Mouse (Mus musculus): ENCODE data around the gene Dnttip1. TPM values are rescaled to one million over a fixed set of nuclear protein-coding genes. Genes with fewer than 3 reads are reported as not detected.
A peak's percentile ranks its signal among the peaks of the same experiment; 100 is the strongest.

The Dnttip1 gene
- polyA plus RNA-seq, 1 experiment: 33.4 TPM

- Histone ChIP-seq H3K27ac (ENCODE audit: insufficient read depth, low read depth, low read length) (peak overlapping the region; percentile 17), H3K4me1 (ENCODE audit: control insufficient read depth, insufficient read depth, low read length) (peaks cover 21% of the 10 kb centered on the region), H3K4me3 (ENCODE audit: insufficient read depth, low read length) (no peak overlapping the region)
- no peak for TF ChIP-seq CTCF (IDR thresholded peaks at IDR 0.05; ENCODE audit: low read depth, low read length)
- no peak for TF ChIP-seq POLR2A (IDR thresholded peaks at IDR 0.05; ENCODE audit: borderline replicate concordance, low read depth, low read length)
Observed at GRCm38 (mm10) chr2:164748991-164749390, 3.2 kb downstream of the Dnttip1 start.

- no peak for TF ChIP-seq CTCF (IDR thresholded peaks at IDR 0.05; ENCODE audit: low read depth, low read length)
- H3K27ac ChIP-seq (ENCODE audit: insufficient read depth, low read depth, low read length): no peak overlapping the region
- H3K4me1 ChIP-seq (ENCODE audit: control insufficient read depth, insufficient read depth, low read length): peaks cover 10% of the 10 kb centered on the region
- no peak overlapping the region for H3K4me3 ChIP-seq (ENCODE audit: insufficient read depth, low read length)
Observed at GRCm38 (mm10) chr2:164752454-164752853, 6.7 kb downstream of the Dnttip1 start.

- H3K27ac ChIP-seq (ENCODE audit: insufficient read depth, low read depth, low read length): no peak overlapping the region
Observed at GRCm38 (mm10) chr2:164754105-164754504, 8.3 kb downstream of the Dnttip1 start.

GRCm38 (mm10) chr2:164754800-164755199, 9.0 kb downstream of the Dnttip1 start:
- no peak for TF ChIP-seq CTCF (IDR thresholded peaks at IDR 0.05; ENCODE audit: low read depth, low read length)
- no peak for TF ChIP-seq POLR2A (IDR thresholded peaks at IDR 0.05; ENCODE audit: borderline replicate concordance, low read depth, low read length)
- H3K4me3 ChIP-seq (ENCODE audit: insufficient read depth, low read length): no peak overlapping the region
- H3K4me1 ChIP-seq (ENCODE audit: control insufficient read depth, insufficient read depth, low read length): peaks cover 8% of the 10 kb centered on the region
- H3K27ac ChIP-seq (ENCODE audit: insufficient read depth, low read depth, low read length): no peak overlapping the region

More at GRCm38 (mm10) chr2:164754105-164754504, 8.3 kb downstream of the Dnttip1 start:
- Histone ChIP-seq H3K4me3 (ENCODE audit: insufficient read depth, low read length) (no peak overlapping the region), H3K4me1 (ENCODE audit: control insufficient read depth, insufficient read depth, low read length) (peaks cover 2% of the 10 kb centered on the region)
- TF ChIP-seq CTCF (IDR thresholded peaks at IDR 0.05; ENCODE audit: low read depth, low read length) (no peak), POLR2A (IDR thresholded peaks at IDR 0.05; ENCODE audit: borderline replicate concordance, low read depth, low read length) (no peak)

GRCm38 (mm10) chr2:164757841-164758240, 12.1 kb downstream of the Dnttip1 start:
- Histone ChIP-seq H3K27ac (ENCODE audit: insufficient read depth, low read depth, low read length) (no peak overlapping the region), H3K4me1 (ENCODE audit: control insufficient read depth, insufficient read depth, low read length) (peaks cover 18% of the 10 kb centered on the region), H3K4me3 (ENCODE audit: insufficient read depth, low read length) (no peak overlapping the region)
- TF ChIP-seq POLR2A (IDR thresholded peaks at IDR 0.05; ENCODE audit: borderline replicate concordance, low read depth, low read length) (no peak), CTCF (IDR thresholded peaks at IDR 0.05; ENCODE audit: low read depth, low read length) (no peak)

- Histone ChIP-seq H3K4me1 (ENCODE audit: control insufficient read depth, insufficient read depth, low read length) (peaks cover 22% of the 10 kb centered on the region), H3K27ac (ENCODE audit: insufficient read depth, low read depth, low read length) (no peak overlapping the region), H3K4me3 (ENCODE audit: insufficient read depth, low read length) (no peak overlapping the region)
- TF ChIP-seq CTCF (IDR thresholded peaks at IDR 0.05; ENCODE audit: low read depth, low read length) (no peak), POLR2A (IDR thresholded peaks at IDR 0.05; ENCODE audit: borderline replicate concordance, low read depth, low read length) (no peak)
Observed at GRCm38 (mm10) chr2:164758692-164759091, 12.9 kb downstream of the Dnttip1 start.

GRCm38 (mm10) chr2:164760059-164760833, 14.5 kb downstream of the Dnttip1 start:
- Histone ChIP-seq H3K4me1 (ENCODE audit: control insufficient read depth, insufficient read depth, low read length) (peaks cover 27% of the 10 kb centered on the region), H3K4me3 (ENCODE audit: insufficient read depth, low read length) (no peak overlapping the region), H3K27ac (ENCODE audit: insufficient read depth, low read depth, low read length) (peak overlapping the region; percentile 77)
- TF ChIP-seq CTCF (IDR thresholded peaks at IDR 0.05; ENCODE audit: low read depth, low read length): no peak
- TF ChIP-seq POLR2A (IDR thresholded peaks at IDR 0.05; ENCODE audit: borderline replicate concordance, low read depth, low read length): no peak

- no peak overlapping the region for H3K27ac ChIP-seq (ENCODE audit: insufficient read depth, low read depth, low read length)
- TF ChIP-seq POLR2A (IDR thresholded peaks at IDR 0.05; ENCODE audit: borderline replicate concordance, low read depth, low read length): no peak
- no peak for TF ChIP-seq CTCF (IDR thresholded peaks at IDR 0.05; ENCODE audit: low read depth, low read length)
- H3K4me1 ChIP-seq (ENCODE audit: control insufficient read depth, insufficient read depth, low read length): peaks cover 27% of the 10 kb centered on the region
- H3K4me3 ChIP-seq (ENCODE audit: insufficient read depth, low read length): no peak overlapping the region
Observed at GRCm38 (mm10) chr2:164761502-164761901, 15.7 kb downstream of the Dnttip1 start.

- Histone ChIP-seq H3K4me3 (ENCODE audit: insufficient read depth, low read length) (no peak overlapping the region), H3K27ac (ENCODE audit: insufficient read depth, low read depth, low read length) (no peak overlapping the region), H3K4me1 (ENCODE audit: control insufficient read depth, insufficient read depth, low read length) (peaks cover 27% of the 10 kb centered on the region)
- TF ChIP-seq POLR2A (IDR thresholded peaks at IDR 0.05; ENCODE audit: borderline replicate concordance, low read depth, low read length): no peak
- TF ChIP-seq CTCF (IDR thresholded peaks at IDR 0.05; ENCODE audit: low read depth, low read length): no peak
Observed at GRCm38 (mm10) chr2:164761971-164762370, 16.2 kb downstream of the Dnttip1 start.

GRCm38 (mm10) chr2:164762593-164762992, 16.8 kb downstream of the Dnttip1 start:
- peaks cover 27% of the 10 kb centered on the region for H3K4me1 ChIP-seq (ENCODE audit: control insufficient read depth, insufficient read depth, low read length)
- no peak for TF ChIP-seq POLR2A (IDR thresholded peaks at IDR 0.05; ENCODE audit: borderline replicate concordance, low read depth, low read length)
- TF ChIP-seq CTCF (IDR thresholded peaks at IDR 0.05; ENCODE audit: low read depth, low read length): no peak
- H3K27ac ChIP-seq (ENCODE audit: insufficient read depth, low read depth, low read length): no peak overlapping the region
- H3K4me3 ChIP-seq (ENCODE audit: insufficient read depth, low read length): no peak overlapping the region
